Mouse (Mus musculus) cerebellum, adult (tissue): ENCODE results near the gene 1810010H24Rik.
A peak's percentile ranks its signal among the peaks of the same experiment; 100 is the strongest.
"Not testable (repeated sequence)": the region's sequence is repeated elsewhere in the genome, so short reads cannot be mapped to it uniquely, and the experiment has no call there.

Experiments
- ATAC-seq: cut with Nextera tagmentation; 2 replicates; pipeline ENCODE4 v1.9.2; 2017; ENCODE audit warnings: mild to moderate bottlenecking, moderate library complexity, mixed read lengths; ENCODE audit not compliant: insufficient number of reproducible peaks, low FRiP score, low TSS enrichment

Gene 1810010H24Rik

GRCm38 (mm10) chr11:107025411-107026321, at the start of gene 1810010H24Rik:
1810010H24Rik (plus strand) TSS chr11:107025681.
- ATAC-seq: no peak

DNA sequence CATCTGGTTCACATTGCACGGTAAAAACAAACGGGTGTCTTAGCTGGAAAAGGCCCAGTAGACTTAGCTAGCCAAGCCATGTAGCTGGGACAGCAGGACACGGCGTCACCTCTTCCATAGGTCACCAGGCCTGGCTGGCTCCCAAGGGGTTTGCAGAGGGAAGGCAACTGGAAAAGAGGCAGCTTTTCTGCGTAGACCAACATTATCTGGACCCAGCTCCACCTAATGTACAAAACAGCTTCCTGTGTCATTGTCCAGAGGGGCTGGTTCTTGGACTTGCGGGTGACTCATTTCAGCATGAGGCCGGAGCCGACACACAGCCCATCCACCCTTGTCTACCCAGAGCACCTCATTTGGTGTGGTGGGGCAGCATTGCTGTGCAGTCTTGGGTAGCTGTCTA, 49.3 kb upstream of the 1810010H24Rik start:
- no peak for ATAC-seq

DNA sequence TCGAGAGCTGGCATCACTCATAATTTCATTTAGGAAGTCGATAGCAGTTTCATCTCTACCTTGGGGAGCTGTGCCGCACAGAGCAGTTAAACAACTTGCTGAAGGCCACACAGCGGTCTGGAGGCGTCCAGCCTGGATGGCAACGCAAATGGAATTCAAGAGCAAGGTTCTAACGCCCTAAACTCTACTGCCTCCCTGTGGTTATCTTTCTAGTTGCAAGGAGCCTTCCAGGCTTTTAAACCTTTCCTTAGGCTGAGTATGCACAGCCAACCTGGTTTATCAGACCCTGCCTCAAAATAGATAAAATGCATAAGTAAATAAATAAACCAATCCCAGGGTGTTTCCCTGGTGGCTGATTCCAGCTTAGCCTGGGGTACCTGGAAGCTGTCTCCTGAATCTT, 45.0 kb upstream of the 1810010H24Rik start:
- no peak for ATAC-seq

DNA sequence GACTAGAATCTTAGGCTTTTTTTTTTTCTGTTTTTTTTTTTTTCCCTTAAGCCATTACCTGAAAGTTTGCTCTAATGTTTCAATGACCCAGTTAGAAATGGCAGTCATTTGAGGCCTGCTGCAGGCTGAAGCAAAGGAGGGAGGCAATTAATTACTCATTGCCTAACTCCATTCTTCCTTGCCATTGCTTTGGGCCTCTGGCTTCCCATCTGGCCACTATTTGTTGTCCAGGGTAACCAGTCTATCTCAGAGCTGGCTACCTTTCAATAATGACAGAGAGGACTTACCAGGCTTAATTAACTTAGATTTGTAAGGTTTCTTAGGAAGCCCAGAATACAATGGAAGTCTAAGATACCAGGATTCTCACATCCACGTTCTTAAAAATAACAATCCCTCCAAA, 43.7 kb upstream of the 1810010H24Rik start:
- no peak for ATAC-seq

- no peak for ATAC-seq
Observed at GRCm38 (mm10) chr11:106982351-106982750, 43.1 kb upstream of the 1810010H24Rik start.

GRCm38 (mm10) chr11:106985979-106986604, 39.4 kb upstream of the 1810010H24Rik start:
- not testable (repeated sequence) for ATAC-seq

GRCm38 (mm10) chr11:106987384-106987783, 38.1 kb upstream of the 1810010H24Rik start:
- no peak for ATAC-seq

GRCm38 (mm10) chr11:106994246-106995085, 31.0 kb upstream of the 1810010H24Rik start:
- no peak for ATAC-seq

GRCm38 (mm10) chr11:106996492-106996891, 29.0 kb upstream of the 1810010H24Rik start:
- ATAC-seq: not testable (repeated sequence)

DNA sequence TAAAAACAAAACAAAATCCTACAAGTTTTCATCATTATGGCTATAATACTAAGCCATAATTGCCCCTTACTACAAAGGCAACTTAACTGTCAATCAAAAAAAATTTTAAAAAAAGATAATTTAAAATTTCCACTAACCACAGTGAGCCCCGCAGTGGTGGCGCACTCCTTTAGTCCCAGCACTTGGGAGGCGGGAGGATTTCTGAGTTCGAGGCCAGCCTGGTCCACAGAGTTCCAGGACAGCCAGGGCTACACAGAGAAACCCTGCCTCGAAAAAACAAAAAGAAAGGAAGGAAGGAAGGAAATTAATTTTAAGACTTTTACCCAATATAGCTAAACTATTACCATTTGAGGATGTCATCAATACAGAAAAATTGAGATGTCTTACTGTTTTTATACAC, 27.5 kb upstream of the 1810010H24Rik start:
- ATAC-seq: no peak

DNA sequence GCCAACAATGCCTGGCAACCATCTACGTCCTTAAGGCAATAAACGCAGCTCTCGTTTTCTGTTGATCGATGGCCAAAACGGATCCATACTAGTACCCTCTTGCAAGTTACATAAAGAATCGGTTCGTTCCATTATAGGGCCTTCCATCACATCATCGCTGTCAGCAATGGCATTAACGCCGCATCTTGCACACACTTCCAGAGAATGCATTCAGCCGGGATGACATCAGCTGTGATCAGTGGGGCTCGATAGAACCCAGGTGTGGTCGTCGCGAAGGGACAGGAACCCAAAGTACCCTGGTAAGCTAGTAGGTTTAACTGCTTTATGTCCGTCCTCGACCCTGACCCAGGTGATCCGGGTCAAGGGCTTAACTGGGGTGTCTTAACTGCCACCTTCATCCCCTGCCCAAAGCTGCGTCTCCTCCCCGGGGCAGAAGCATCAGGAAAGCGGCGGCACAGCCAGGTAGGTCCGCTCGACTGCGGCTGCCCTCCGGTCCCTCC, 26.8 kb upstream of the 1810010H24Rik start:
- ATAC-seq: no peak

DNA sequence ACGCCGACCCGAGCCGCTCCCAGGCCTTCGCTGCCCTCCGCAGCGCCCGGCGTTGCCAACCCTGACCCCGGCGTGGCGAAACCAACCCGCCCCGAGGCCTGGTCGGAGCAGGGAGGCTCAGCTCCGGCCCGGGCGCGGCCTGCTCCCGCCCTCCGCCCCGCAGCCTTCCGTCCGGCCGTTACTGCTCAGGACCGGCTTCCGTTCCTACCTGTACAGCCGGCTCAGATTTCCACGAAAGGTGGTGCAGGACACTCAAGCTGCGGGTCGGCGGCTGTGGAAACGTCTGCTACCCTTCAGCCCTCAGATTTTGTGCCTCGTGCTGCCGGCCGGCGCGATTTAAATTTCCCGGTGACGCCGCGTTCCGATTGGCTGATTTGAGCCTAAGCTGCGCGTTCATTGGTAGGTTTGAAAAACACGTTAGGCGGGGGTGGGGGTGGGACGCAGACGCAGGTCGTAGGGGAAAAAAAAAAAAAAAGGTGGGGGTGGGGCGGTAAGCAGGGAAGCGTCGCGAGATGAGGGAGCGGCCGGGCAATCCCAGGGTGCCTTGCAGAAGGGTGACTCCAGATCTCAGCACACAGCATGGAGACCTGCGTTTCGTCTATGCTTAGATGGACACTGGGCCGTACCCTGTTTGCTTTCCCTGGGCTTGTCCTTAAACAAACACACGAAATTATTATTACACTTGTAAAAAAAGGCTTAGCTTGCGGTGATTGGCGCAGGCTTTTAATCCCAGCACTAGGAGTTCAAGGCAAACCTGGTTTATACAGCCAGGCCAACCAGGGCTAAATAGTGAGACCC, 26.1 kb upstream of the 1810010H24Rik start, which contains the start of gene Kpna2:
Kpna2 (minus strand) TSS at position 391 of the 798 bp plus-strand sequence.
- ATAC-seq: peak; percentile 96

GRCm38 (mm10) chr11:106999949-107000513, 25.4 kb upstream of the 1810010H24Rik start:
- ATAC-seq: no peak

DNA sequence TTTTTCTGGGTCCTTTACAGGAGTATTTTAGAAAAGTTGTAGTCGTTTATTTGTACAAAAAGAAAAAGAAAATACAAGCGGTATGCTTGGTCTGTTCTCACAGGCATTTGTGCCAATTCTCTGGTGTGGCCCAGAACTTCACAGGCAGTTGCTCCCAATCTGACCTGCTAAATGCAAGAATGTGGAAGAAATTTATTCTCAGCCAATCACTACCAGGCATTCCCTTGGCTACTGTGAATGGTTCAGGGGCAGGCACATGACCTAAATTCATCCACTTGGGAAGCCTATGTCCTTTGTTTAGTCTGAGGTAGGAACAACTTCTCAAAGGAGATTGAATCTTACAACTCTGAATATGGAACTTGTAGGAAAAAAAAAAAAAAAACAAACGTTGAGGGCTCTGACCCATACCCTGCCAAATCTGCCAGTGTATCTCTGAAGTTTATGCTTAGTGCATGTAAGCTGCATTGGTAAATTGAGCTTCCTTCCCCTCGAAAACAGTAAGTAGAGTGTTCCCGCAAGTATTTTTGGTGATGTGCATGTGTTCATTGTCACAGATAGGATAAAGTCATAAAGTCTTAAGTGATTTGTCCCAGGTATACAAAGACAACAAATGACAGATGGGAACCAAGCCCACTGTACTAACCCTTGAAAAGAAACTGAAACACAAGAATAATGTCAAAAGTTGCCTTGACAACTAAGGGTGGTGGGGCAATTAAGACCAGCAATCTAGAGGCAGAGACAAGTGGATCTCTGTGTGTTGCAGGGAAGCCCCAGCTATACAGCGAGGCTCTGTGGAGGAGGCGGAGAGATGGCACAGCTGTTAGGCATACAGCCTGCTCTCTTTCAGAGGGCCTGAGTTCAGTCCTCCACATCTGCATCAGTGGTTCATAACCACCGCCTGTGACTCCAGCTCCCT, 23.5 kb upstream of the 1810010H24Rik start:
- ATAC-seq: no peak

- no peak for ATAC-seq
Observed at GRCm38 (mm10) chr11:107005538-107005937, 19.9 kb upstream of the 1810010H24Rik start.

DNA sequence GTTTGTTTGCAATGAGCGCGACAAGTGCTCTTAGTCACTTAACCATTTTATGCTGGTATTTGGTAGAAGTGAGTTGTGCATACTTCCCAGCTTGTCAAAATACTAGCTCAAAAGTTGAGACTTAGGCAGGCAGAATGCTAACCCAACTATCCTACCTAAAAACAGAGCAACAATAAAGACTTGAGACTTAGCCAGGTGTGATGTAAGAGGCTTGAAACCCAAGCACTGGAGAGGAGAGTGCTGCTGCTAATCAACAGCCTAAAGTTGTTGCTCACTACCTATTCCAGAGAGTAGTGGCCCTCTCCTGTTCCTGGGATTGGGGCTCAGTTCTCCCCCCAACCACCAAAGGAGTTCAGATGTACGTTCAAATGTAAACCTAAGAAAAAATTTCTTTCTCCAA, 15.0 kb upstream of the 1810010H24Rik start:
- no peak for ATAC-seq

DNA sequence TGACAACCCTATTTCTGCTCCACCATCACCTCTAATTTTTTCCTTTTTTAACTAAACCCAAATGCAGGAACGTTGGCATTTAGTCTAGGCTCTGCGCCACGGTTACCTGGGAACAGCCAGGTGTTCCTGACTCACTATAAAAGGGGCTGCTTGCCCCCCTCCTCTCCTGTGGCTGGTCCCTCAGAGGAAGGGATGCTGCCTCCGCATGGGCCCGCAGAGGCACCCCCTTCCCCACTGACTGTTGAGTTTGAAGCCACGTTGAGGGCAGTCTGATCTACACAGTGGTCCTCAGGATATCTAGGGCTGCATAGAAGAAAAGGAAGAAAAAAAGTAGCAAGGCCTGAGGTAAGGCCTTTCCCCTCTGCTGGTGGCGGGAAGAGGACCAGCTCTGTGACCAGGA, 14.3 kb upstream of the 1810010H24Rik start:
- no peak for ATAC-seq

DNA sequence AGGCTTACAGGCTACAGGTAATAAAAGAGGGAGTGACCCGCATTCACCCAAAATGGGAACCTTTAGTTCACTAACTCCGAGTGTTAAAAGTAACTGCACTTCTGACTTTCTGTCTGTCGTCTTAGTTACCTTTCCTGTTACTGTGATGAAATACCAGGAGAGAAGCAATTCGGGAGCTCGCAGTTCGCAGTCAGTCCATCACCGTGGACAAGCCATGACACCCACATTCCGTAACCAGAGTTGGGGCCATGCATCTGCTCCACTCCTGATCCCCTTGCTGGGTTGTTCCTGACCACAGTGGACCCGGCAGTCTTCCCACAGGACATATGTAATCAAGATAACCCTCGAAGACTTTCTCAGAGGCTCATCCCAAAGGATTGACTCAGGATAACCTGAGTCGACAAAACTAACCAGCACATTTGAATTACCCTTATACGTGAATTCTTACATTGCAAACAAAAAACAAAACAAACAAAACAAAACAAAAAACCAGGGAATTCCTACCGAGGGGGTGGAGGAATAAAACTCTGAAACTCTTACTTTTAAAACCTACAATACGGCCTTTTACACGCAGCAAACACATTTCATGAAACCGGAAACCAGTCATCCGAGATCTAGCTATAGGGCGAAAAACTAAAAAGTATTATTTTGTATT, 13.7 kb upstream of the 1810010H24Rik start:
- ATAC-seq: no peak
